Mouse (Mus musculus): ENCODE measurements at regions not wholly inside any gene's neighbourhood (a gene's known extent, or its start where the extent isn't known, plus 50 kb on each side); places are given as distances from the start of the nearest gene placed in this dataset.

GRCm38 (mm10) chr1:193649400-193649799 is 279.3 kb upstream of the Camk1g start:
- no peak for DNase-seq (ENCODE audit: low spot score in 2 of 2)

DNA sequence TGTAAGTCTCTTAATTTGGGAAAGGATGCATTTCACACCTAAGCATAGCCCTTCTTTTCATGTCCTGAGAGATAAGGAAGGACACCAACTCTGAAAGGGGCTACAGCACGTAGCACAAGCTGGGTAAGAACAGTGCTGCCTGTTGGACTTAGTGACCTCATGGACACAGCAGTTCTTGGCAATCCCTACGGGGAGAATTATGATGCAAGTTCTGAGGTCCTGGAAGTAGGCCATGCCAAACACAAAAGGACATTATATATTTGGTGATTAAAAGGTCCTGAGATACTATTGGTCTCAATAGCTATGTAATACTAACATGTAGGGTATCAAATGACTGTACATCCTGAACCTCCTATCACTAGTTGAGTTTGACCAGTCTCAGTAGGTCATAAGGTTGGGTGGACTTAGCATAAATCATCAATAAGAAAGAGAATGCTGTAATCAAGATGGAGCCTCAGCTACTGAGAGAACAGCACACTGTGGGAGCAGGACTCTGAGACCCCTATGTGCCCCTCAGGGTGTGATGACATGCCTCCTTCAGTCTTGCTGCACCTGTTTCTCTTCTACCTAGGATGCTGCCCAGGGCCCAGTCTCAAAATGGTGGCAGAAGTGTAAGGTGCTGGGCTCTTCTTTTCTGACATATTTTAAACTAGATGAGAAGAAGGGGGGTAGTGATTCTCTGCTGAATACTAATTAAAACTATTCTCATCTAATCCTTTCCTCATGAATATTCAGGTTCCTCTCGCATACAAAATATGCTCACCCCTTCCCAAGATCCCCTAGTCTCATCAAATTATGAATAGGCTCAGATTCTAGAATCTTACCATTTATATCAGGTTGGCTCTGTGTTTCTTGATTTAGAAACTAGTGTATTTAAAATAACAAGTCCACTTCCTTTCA is 277.5 kb upstream of the Camk1g start:
- DNase-seq (ENCODE audit: low spot score in 2 of 2) = no peak

DNA sequence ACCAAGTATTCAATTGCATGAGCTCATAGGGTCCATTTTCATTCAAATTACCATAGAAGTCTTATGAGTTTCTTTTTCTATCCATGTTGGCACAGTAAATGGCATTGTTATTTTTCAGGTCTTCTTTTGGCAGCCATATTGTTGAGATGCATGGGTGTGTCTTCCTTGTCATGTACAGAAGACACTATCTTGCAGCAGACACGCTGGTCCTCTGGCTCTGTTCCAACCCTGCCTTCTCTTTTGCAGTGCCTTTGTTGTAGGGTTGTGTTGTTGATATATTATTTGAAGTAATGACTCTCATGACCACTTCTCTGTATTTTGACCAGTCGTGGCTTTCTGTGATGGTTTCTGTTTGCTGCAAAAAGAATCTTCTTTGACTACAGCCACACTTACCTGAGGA is 274.4 kb upstream of the Camk1g start:
- peak; percentile 14 to 43 for DNase-seq (ENCODE audit: low spot score in 2 of 2)

- DNase-seq (ENCODE audit: low spot score in 2 of 2) = no peak
These were observed 266.4 kb upstream of the Camk1g start for GRCm38 (mm10) chr1:193636451-193636850.

DNA sequence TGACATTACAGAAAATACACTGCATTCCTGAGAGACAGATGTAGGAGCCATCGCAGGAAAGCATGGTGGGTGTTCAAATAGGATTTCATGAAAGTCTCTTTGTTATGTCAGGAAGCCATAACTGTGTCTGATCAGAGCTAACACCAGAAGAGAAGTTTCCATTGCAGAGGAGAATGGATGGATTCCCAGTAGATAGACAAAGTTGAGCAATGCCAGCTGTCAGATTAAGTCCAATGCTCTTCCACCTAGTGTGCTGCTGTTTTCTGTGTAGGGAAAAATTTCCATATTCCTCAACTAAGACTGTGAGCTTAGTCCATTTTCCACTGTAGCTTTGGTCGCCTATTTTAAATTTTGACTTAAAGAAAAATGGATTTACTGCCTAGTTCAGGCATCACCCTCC is 262.0 kb upstream of the Camk1g start:
- no peak for DNase-seq (ENCODE audit: low spot score in 2 of 2)

DNA sequence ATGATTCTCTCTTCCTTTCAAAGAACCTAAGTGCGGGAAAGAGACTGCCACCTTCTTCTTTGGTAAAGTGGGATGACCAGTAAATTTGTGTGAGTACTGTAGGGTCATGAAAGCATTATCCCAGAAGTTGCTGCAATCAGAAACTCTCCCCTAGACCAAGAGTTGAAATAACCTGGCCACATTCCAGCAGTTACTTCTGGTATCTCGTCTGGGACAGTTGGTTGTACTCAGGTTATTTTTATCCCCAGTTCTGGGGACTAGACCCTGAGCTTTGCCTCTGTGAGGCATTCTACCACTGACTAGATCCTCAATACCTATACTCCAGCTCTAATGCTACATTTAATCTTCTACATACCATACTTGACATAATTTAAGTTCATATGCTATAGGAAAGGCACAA is 259.8 kb upstream of the Camk1g start:
- DNase-seq (ENCODE audit: low spot score in 2 of 2) = no peak

- DNase-seq (ENCODE audit: low spot score in 2 of 2) = no peak
These were observed 257.1 kb upstream of the Camk1g start for GRCm38 (mm10) chr1:193626924-193627849.

DNA sequence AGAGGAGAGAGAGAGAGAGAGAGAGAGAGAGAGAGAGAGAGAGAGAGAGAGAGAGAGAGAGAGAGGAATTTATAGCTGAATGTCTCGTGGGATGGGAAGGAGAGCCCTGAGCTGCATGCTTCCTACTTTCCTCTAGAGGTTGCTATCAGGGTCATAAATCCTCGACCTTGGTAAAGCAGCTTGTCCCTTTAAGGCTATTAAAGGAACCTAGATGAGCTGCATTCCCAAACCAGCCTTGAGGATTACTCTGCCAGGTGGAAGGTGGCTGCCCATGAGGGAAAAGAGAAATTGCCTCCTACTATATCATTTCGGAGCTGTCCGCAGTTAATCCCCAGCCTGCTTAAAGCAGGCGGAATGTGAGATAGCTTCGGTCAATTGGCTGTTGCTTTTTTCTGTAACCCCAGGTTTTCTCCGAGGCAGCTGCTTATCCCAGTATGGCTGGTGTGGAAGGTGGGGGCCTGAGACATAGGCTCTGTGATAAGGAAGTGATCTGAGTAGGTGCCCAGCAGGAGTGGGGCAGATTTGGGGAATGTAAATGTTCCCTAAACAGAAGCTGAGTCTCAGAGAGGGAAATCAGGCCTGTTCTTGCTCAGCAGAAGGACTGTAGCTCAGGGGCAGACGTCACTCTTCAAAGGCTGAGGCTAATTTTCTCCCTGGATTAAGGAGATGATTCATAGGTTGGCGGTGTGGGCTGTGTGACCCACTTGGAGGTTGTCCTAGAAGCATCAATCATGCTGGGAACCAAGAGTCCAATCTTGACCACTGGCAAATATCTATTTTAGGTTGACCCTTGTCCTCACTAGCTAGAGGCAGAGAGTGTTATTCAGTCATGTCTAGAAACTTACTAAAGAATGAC is 255.2 kb upstream of the Camk1g start:
- no peak for DNase-seq (ENCODE audit: low spot score in 2 of 2)

DNA sequence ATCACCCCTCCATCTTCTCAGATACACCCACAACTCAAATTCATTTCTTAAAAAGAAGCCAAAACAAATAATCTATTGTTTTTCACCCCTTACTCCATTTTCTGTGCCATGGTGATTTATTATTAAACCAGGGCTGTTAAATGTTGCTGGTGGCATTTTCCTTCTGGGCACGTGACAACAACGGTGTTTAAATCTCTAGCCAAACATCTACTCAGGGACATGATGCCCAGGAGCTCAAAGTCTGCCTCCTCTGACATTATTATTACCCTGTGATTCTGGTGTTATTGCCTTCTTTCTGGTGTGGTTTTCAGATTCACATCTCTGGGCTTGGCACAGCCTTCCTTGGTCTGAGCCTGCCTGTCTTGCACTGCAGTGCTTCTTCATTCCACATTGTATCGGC is 253.5 kb upstream of the Camk1g start:
- no peak for DNase-seq (ENCODE audit: low spot score in 2 of 2)

GRCm38 (mm10) chr1:193618250-193618649 is 248.2 kb upstream of the Camk1g start:
- DNase-seq (ENCODE audit: low spot score in 2 of 2) = no peak

- no peak for DNase-seq (ENCODE audit: low spot score in 2 of 2)
These were observed 240.4 kb upstream of the Camk1g start for GRCm38 (mm10) chr1:193610471-193610870.

DNA sequence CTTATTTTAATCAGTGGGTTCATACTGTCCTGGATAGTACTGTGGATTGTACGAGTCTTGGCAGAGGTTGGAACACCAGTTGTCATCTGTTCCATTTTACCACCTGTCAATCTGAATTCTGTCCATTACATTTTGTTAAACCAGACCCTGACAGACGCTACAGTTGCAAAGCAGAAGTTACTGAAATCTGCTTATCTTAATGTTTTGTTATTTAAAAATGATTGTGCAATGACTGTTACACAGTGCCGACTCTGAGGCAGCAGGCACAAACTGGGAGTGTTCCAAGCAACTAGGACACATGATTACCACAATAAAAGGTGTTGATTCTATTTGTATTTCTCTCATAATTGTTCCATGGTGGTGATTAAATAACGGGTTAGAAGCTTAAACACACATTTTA is 229.8 kb upstream of the Camk1g start:
- DNase-seq (ENCODE audit: low spot score in 2 of 2) = no peak

DNA sequence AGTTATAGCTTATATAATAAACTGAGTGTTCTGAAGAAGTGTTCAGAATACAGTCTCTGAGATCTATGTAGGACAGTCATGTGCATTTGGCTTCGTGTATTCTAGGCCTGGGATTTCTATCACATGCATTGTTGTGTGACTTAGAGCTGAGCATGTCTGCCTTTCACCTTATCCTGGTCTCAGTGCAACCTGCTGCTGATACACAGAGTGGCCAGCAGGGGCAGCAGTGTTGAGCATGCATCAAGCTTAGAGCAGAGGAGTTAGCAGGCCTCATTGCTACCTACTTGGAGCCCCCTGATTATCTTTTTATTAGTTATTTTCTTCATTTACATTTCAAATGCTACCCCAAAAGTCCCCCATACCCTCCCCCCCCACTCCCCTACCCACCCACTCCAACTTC is 229.1 kb upstream of the Camk1g start:
- no peak for DNase-seq (ENCODE audit: low spot score in 2 of 2)

- no peak for DNase-seq (ENCODE audit: low spot score in 2 of 2)
These were observed 220.3 kb upstream of the Camk1g start for GRCm38 (mm10) chr1:193590301-193590829.

DNA sequence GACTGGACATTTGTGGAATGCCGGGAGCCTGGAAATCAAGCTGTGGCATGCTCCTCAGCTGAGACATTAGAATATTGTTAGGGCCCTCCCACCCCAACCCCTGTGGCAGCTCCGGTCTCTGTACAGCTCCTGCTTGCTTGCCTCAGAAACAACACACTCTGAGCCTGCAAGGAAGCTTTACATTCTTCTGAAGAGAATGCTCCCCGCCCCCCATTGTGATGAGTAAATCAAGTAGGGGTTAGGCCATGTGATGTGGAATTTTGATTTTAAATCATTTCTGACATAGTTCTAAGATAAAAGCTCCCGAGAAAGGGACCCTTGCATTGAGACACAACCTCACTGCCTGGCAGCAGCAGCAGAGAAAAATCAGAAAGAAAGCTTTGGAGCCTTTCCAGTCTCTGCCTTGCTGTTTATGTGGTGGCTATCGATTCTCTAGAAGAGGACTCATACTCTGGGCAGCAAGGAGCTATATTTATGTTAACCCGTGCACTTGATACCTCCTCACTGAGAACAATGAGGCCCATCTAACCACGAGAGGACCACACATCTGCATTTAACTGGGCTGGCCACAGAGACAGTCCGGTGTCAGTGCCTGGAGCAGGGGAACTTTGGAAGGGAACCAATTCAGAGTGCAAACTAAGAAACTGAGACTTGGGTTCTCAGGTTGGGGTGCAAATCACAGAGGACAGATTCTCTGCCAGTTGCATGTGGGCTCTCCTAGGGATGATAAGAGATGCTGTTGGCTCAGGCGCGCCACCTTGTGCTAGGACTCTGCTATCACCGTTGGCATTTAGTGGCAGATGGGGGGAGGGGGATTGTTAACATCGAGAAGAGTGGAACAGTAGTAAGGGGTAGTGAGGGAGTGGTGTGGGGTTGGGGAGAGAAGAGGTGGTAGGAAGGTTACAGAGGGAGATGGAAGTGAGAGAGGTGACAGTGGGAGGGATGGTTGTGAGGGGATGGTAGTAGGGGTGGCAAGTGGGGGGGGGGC is 218.7 kb upstream of the Camk1g start:
- peak in 1 of 2 experiments; percentile 6 for DNase-seq (ENCODE audit: low spot score in 2 of 2)

DNA sequence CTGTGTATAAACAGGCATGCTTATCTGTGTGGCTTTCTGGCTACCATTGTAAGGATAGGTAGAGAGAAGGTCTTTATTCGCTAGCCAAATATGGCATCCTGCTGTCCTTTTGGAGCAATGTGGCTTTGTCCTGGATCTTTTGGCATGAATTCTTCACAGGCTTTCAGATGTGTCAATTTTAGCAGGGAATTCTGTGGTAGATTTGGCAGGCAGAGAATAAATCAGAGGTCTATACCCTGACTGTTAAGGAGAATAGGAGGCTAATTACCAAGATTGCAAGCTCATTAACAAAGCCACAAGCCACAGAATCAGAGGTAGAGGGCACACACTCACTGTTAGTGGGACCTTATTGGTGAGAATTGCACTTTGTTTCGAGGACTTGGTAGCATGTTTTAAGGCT is 217.2 kb upstream of the Camk1g start:
- no peak for DNase-seq (ENCODE audit: low spot score in 2 of 2)

DNA sequence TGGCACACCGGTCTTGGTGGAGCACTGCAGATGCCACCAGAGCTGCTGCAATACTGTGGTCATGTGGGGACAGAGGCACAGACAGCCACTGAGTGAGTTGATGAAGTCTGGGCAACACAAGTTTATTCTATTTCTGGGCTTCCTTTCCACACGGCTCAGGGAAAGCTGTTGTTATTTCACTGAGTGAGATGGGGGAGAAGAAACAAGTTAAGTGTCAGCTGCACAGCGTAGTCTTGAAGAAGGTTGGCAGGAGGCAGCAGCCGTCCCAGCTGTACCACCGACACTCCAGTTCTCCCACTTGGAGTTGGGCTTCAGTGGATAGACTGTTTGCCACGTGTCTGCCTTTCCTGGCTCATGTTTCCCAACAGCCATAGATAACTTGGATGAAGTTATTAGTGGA is 216.8 kb upstream of the Camk1g start:
- no peak for DNase-seq (ENCODE audit: low spot score in 2 of 2)

- no peak for DNase-seq (ENCODE audit: low spot score in 2 of 2)
These were observed 213.7 kb upstream of the Camk1g start for GRCm38 (mm10) chr1:193583791-193584190.

GRCm38 (mm10) chr1:193580393-193580792 is 210.3 kb upstream of the Camk1g start:
- no peak for DNase-seq (ENCODE audit: low spot score in 2 of 2)

DNA sequence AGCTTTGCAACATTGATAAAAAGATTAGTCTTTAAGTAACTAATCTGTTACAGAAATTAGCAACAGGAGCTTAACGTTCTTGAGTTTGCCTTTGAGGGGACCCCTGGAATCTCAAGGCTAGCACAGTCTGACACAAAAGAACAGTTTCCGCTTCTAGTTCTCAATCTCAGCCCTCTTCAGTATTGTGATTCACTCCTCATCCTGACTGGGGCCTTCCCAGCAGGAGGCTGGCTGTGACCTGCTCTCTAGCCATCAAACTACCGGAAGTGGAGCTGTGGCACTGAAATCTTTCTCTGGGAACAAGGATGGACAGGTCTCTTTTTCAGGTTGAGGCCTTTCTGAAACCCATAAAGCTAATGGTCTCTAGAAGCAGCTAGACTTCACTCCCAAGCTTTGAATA is 209.6 kb upstream of the Camk1g start:
- DNase-seq (ENCODE audit: low spot score in 2 of 2) = no peak
